Mouse (Mus musculus) adrenal gland, adult 18-20 months (tissue): ENCODE measurements around the gene Prr23a2. TPM values are rescaled to one million over a fixed set of nuclear protein-coding genes. Genes with fewer than 3 reads are reported as not detected.

ENCODE experiments used
- DNase-seq, 2 experiments: peaks; one replicate each; pipeline ENCODE4 v3.0.0; 2021 to 2022; ENCODE audit warnings: low spot score in 2 of 2
- long read RNA-seq, 2 experiments: library from polyadenylated mRNA; stranded (forward); transcript quantifications; one replicate each; pipeline ENCODE4 v2.0.0; 2021
- total RNA-seq, 2 experiments: library from RNA; stranded (reverse); gene quantifications; 1 replicate in 1 of 2; 2 replicates in 1 of 2; pipeline ENCODE4 v1.2.3; 2021

The Prr23a2 gene
- not detected for total RNA-seq
- long read RNA-seq, experiment 1 = 0 reads
- long read RNA-seq, experiment 2 = 0 reads

- peak in 1 of 2 experiments; percentile 15 for DNase-seq
Observed at GRCm38 (mm10) chr9:98856210-98856609, at the start of gene Prr23a2. Gene Prr23a2, plus strand, starts transcription at chr9:98856494.

GRCm38 (mm10) chr9:98807631-98808030 is 48.7 kb upstream of the Prr23a2 start:
- DNase-seq = no peak

GRCm38 (mm10) chr9:98809526-98809925 is 46.8 kb upstream of the Prr23a2 start:
- peak in 1 of 2 experiments; percentile 20 for DNase-seq

DNA sequence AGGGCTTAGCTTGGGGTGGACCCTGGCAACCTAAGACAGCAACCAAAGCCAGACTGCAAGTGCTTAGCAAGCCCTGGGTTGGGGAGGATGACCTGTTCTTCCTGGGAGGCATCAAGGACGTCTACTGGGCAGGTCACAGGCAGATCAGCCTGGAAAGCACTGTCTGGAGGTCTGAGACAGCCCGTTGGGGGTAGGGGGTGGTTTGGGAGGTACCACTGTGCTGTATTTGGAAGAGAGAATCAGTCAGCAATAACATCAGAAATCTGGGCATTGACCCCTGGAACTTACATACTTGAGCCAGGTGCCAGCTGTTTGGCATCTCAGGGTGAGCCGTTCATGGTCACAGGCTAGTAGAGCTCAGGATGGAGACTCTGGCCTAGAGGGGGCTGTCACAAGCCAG is 40.2 kb upstream of the Prr23a2 start:
- peak in 1 of 2 experiments; percentile 7 for DNase-seq

GRCm38 (mm10) chr9:98817592-98817991 is 38.7 kb upstream of the Prr23a2 start:
- no peak for DNase-seq

- no peak for DNase-seq
Observed at GRCm38 (mm10) chr9:98818971-98819370, 37.3 kb upstream of the Prr23a2 start.

DNA sequence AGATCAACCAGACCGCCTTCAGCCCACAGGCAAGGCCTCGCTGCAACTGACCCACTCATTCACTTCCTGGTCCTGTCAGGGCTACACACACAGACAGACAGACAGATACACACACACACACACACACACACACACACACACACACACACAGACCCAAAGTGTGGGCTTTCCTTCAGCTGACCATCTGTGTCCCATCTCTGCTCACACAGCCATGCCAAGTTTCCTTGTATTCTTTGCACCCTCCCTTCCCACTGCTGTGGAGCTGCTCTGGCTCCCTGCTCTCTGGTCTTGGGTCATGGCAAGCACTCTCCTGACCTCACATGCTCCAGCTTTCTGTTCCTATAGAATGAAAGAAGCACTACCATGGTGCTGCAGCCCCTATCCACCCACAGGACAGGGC is 36.8 kb upstream of the Prr23a2 start:
- peak in 1 of 2 experiments; percentile 5 for DNase-seq

- peak in 1 of 2 experiments; percentile 7 for DNase-seq
Observed at GRCm38 (mm10) chr9:98820461-98820860, 35.8 kb upstream of the Prr23a2 start.

DNA sequence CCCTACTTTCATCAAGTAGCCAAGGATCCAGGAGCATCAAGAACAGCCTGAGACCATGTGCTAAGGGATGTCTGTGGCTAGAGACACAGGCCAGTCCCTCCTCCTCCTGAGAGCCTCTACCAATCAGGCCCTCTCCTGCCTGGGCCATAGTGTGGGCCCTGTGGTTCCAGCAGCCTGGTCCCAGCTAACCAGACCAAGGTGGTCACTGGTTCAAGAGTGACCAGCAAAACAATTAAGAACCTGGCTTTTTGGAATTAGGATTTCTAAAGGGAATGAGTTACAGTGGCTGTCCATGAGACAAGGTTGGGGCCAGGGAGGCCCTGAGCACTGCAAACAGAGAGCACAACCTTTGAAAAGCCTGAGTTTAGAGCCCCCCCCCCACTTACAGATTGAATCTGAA is 35.2 kb upstream of the Prr23a2 start:
- DNase-seq = no peak

GRCm38 (mm10) chr9:98823805-98824204 is 32.5 kb upstream of the Prr23a2 start:
- DNase-seq = no peak

DNA sequence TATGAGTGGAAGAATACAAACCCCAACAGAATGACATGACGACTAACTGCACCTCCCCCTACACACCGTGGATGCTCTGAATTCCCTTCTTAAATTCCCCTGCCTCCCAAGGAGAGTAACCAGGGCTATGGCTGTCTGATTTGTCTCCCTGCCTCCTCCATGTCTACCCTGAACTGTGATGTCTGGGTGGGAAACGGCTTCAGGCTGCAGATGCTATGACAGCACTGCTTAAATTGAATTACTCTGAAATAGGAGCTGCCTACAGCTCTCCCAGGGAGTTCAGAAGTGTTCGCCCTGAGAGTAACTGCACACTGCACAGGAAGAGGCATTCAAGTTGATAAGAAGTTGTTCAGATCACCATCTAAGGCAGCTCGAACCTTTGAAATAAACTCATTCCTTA is 26.8 kb upstream of the Prr23a2 start:
- DNase-seq = no peak

DNA sequence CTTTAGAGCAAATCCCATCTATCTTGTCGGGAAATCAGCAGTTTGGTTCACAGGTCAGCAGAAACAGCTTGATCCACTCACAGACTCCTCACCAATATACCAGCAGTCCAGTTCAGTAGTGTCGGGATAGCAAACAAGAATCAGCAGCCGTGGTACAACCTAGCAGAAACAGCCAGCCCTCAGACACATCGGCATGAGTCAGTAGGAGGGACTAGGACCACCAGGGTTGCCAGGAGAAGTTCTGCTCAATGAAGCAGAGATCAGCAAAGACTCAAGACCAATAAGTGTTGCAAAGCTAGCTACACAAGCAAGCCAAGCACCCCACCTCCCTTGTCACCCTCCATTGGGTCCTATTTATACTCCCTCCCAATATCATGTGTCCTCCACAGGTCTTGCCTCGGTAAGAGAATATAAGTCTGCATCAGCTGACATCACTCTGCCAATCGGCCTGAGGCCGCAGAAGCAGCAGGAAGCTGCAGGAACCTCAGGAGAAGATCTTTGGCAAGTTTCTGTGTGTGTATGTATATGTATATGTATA is 18.7 kb upstream of the Prr23a2 start:
- DNase-seq = no peak

GRCm38 (mm10) chr9:98842117-98842516 is 14.2 kb upstream of the Prr23a2 start, which contains the start of gene Prr23a1:
Gene Prr23a1, plus strand, starts transcription at chr9:98842503.
- no peak for DNase-seq

- DNase-seq = peak in 1 of 2 experiments; percentile 18
Observed at GRCm38 (mm10) chr9:98863463-98863862, 7.2 kb downstream of the Prr23a2 start.

DNA sequence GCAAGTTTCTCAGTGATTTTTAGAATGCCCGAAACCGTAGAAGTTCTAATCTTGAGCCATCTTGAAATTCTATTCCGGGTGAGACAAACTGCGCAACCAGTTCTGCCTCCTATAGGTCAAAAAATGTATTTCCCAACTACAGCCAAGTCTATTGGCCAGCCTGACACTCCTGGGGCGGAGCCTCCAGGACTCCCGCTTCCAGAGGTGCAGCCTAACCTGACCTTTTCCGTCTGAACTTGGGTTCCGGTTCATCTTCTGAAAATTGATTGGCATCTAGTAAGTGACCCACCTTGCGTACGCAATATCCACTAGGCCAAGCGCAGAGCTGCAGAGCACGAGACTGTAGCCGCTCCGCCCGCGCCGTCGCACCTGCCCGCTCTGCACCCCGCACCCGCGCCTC is 8.3 kb downstream of the Prr23a2 start, which contains the start of gene Prr23a3:
Gene Prr23a3, plus strand, starts transcription at position 197 of the 400 bp plus-strand sequence.
- no peak for DNase-seq

DNA sequence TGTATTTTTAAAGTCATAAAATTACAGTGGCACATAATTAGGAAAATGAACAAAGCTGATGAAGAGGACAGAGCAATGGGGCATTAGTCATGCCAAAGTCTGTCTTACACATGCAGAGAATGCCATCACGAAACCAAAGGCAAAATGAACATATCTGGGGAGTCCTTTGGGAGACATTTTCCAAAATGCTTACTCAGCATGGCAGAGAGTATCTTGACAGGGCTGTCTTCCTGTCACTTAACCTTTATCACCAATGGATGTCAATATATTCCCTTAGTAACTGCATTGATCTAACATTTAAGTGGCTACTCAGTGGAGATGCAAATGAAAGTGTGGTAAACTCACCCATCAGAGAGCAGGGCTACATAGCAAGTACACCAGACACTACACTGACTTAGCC is 45.2 kb downstream of the Prr23a2 start:
- no peak for DNase-seq

DNA sequence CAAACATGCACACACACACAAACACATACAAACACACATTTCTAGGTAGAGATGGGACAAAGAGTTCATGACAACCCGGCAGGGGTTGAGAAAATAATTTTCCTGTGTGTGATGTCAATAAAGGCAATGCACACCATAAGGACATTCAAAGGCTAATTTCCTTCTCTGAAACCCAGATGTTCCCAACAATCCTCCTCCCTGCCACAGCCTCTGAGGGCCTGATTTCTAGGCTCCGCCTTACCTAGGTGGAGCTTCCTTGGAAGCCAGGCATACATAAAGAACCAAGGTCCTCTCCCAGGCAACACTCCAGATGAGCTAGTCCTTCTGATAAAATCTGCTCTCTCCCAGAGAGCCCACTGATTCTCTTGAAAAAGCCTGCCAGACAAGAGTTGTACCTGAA is 46.5 kb downstream of the Prr23a2 start, which contains the start of gene 7420426K07Rik:
Gene 7420426K07Rik, plus strand, starts transcription at position 301 of the 400 bp plus-strand sequence.
- no peak for DNase-seq

Other genes starting within 250 kb of the Prr23a2 start
- gene Prr23a1, start 14.0 kb upstream of the Prr23a2 start, total RNA-seq = not detected
- gene Prr23a3, start 8.3 kb downstream of the Prr23a2 start, total RNA-seq = not detected
- gene 7420426K07Rik, start 46.6 kb downstream of the Prr23a2 start, total RNA-seq = not detected
- gene Foxl2, start 98.8 kb downstream of the Prr23a2 start, total RNA-seq = under 1 TPM in 1 of 2 experiments, not detected in 1; 0.73 TPM
- 10 to 100 TPM; 16.6 to 20.9 TPM for gene Faim, start 129.9 kb downstream of the Prr23a2 start, total RNA-seq
- gene Gm1123, start 179.2 kb downstream of the Prr23a2 start, total RNA-seq = not detected